Mouse (Mus musculus) brain, embryonic 14.5 days (tissue): ENCODE measurements around the gene Slc7a10.

Experiments
- CTCF ChIP-seq: fragments of 200-500 bp; IDR thresholded peaks from 2 replicates; pipeline ENCODE4 v1.5.1; 2012; ENCODE audit warnings: inconsistent platforms, mild to moderate bottlenecking, moderate library complexity, borderline replicate concordance; ENCODE audit not compliant: insufficient read depth, insufficient read length; ENCODE audit errors: extremely low read depth
- POLR2A ChIP-seq: fragments of 200-500 bp; IDR thresholded peaks from 2 replicates; pipeline ENCODE4 v1.6.1; 2012; ENCODE audit warnings: mild to moderate bottlenecking, inconsistent platforms, borderline replicate concordance; ENCODE audit not compliant: poor library complexity, insufficient read depth, insufficient read length, severe bottlenecking; ENCODE audit errors: extremely low read depth

DNA sequence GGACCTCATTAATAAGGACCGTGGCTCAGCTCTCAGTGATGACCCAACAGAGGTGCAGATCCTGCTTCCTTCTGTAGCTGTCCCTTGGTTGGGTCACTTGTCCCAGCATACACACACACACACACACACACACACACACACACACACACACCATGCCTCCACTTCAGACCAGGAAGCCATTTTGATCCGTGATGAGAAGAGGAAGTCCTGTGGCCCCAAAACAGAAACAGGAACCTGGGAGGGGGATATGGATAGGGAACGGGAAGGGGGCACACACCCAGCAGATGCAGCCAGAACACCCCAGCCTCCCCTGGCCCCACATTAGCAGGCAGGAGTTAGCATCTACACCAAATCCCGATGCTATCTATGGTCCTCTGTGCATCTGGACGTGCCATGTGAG, 35.3 kb upstream of the Slc7a10 start:
- TF ChIP-seq CTCF (no peak), POLR2A (no peak)
